Mouse (Mus musculus) midbrain, embryonic 16.5 days (tissue): ENCODE measurements around the gene Cgrrf1. TPM values are rescaled to one million over a fixed set of nuclear protein-coding genes. Genes with fewer than 3 reads are reported as not detected.

Experiments
- ATAC-seq: fragments of 200-750 bp; cut with Nextera tagmentation; 2 replicates; pipeline ENCODE4 v1.8.0; 2017; ENCODE audit warnings: moderate TSS enrichment
- H3K27ac ChIP-seq: fragments of 300-500 bp; sonication (generic); 2 replicates; pipeline ENCODE4 v1.5.1; 2014; ENCODE audit warnings: mild to moderate bottlenecking, low read length, mixed read lengths
- H3K27me3 ChIP-seq: fragments of 300-500 bp; sonication (generic); 2 replicates; pipeline ENCODE4 v1.6.1; 2014; ENCODE audit warnings: low read depth, low read length, mixed read lengths; ENCODE audit not compliant: control insufficient read depth, insufficient read depth
- H3K36me3 ChIP-seq: fragments of 300-500 bp; sonication (generic); 2 replicates; pipeline ENCODE4 v1.6.1; 2014; ENCODE audit warnings: mild to moderate bottlenecking, low read length, moderate library complexity, mixed read lengths; ENCODE audit not compliant: control insufficient read depth, insufficient read depth
- H3K4me1 ChIP-seq: fragments of 300-500 bp; sonication (generic); 2 replicates; pipeline ENCODE4 v1.6.1; 2014; ENCODE audit warnings: mild to moderate bottlenecking, low read length, mixed read lengths; ENCODE audit not compliant: control insufficient read depth, insufficient read depth
- H3K4me2 ChIP-seq: fragments of 300-500 bp; sonication (generic); 2 replicates; pipeline ENCODE4 v1.6.1; 2014; ENCODE audit warnings: mild to moderate bottlenecking, low read length, mixed read lengths
- H3K4me3 ChIP-seq: fragments of 300-500 bp; sonication (generic); 2 replicates; pipeline ENCODE4 v1.5.1; 2014; ENCODE audit warnings: low read depth, mild to moderate bottlenecking, low read length, moderate library complexity, mixed read lengths
- H3K9ac ChIP-seq: fragments of 300-500 bp; sonication (generic); 2 replicates; pipeline ENCODE4 v1.6.1; 2014; ENCODE audit warnings: low read depth, low read length, mixed read lengths
- H3K9me3 ChIP-seq: fragments of 300-500 bp; sonication (generic); replicated peaks from 2 replicates; pipeline ENCODE4 v1.6.1; 2014; ENCODE audit warnings: mild to moderate bottlenecking, low read length, mixed read lengths; ENCODE audit not compliant: control insufficient read depth, poor library complexity, severe bottlenecking
- WGBS: fragments of 180-500 bp; shearing (Covaris S2); extraction: QIAGEN DNeasy Blood & Tissue Kit; methylation state at CpG from one replicate; pipeline ENCODE4 v1.1.7; 2014; 5-methylcytosine and 5-hydroxymethylcytosine counted together
- polyA plus RNA-seq: library from polyadenylated mRNA; unstranded; fragments of >200 nt; fragmentation: Nextera tagmentation; extraction: Ambion mirVana; gene quantifications from 2 replicates; pipeline ENCODE4 v1.2.1, GENCODE M21; 2015

Cgrrf1 gene
- polyA plus RNA-seq, 1 experiment from 2014 or later = 19.1 TPM

DNA sequence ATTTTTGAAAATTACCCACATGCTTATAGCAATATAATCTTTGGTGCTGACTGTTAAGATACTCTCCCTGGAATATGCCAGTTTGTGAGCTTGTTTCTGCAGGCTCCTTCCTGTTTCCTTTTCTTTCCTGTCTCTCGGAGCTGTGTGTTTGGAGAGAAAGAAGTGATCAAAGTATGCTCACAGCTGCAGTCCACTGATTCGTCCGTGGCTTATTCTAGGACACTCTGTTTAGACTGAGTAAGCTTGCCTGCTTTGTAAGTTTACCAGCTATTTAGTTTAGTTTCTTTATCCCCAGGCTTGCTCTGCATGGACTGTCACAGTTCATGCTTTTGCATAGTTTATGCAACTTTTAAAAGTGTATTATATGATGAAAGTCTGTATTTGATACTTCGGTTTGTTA is 7.4 kb downstream of the Cgrrf1 start:
- no peak overlapping the region for H3K27ac ChIP-seq
- ATAC-seq = no peak
- no peak overlapping the region for H3K9ac ChIP-seq
- no peaks in the 10 kb centered on the region for H3K9me3 ChIP-seq
- no peak overlapping the region for H3K4me2 ChIP-seq
- H3K36me3 ChIP-seq = peaks cover 6% of the 10 kb centered on the region; the same call in 1 of the 2 replicates
- no peak overlapping the region for H3K4me3 ChIP-seq
- H3K27me3 ChIP-seq = no peaks in the 10 kb centered on the region
- 70% methylated on average over 4 of the region's 4 CpGs for WGBS
- no peaks in the 10 kb centered on the region for H3K4me1 ChIP-seq

DNA sequence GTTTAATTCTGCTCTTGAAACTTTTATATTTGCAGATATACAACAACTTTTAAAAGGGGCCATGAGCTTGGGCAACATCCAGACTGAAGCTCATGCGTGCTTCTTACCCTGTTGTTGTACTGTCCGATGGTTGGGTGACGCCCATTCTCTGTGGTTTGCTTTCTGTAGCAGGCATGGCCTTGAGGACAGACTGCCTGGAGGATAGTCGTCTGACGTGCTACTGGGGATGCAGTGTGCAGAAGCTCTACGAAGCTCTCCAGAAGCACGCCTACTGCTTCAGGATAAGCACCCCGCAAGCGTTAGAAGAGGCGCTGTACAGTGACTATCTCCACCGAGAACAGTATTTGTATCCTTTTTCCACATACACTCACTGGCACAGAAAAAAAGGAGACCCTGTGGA is 13.8 kb downstream of the Cgrrf1 start:
- Histone ChIP-seq H3K9me3 (no peaks in the 10 kb centered on the region), H3K27ac (no peak overlapping the region), H3K4me3 (no peak overlapping the region), H3K36me3 (peaks cover 4% of the 10 kb centered on the region; the same call in 1 of the 2 replicates), H3K9ac (no peak overlapping the region), H3K4me2 (no peak overlapping the region), H3K27me3 (no peaks in the 10 kb centered on the region), H3K4me1 (no peaks in the 10 kb centered on the region)
- no peak for ATAC-seq
- WGBS = 97% methylated on average over 11 of the region's 11 CpGs

DNA sequence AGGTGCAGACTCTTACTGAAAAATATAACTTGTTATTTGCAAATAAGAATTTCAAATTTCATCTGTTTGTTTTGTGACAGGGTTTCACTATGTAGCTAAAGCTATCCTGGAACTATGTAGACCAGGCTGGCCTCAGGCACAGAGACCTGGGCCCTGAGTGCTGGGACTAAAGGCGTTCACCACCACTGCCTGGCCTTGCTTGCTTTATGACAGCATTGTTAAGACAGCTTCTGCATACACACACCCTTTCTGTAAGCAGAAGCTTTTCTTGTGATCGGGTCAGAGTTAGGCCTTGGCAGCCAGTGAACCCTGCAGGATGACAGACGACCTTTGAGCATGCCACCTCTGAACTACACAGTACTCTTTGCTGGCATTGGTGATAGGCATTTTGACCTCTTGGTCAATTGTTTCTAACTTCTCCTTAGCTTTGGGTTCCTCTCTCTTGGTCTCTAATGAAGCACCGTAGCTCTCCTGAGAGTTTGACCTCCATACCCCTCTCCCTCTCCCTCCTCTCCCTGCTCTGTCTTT is 16.2 kb downstream of the Cgrrf1 start:
- Histone ChIP-seq H3K36me3 (no peaks in the 10 kb centered on the region), H3K9ac (no peak overlapping the region), H3K9me3 (no peaks in the 10 kb centered on the region), H3K4me1 (no peaks in the 10 kb centered on the region), H3K27me3 (no peaks in the 10 kb centered on the region), H3K4me3 (no peak overlapping the region), H3K4me2 (no peak overlapping the region), H3K27ac (no peak overlapping the region)
- 86% methylated on average over 4 of the region's 4 CpGs for WGBS
- no peak for ATAC-seq

DNA sequence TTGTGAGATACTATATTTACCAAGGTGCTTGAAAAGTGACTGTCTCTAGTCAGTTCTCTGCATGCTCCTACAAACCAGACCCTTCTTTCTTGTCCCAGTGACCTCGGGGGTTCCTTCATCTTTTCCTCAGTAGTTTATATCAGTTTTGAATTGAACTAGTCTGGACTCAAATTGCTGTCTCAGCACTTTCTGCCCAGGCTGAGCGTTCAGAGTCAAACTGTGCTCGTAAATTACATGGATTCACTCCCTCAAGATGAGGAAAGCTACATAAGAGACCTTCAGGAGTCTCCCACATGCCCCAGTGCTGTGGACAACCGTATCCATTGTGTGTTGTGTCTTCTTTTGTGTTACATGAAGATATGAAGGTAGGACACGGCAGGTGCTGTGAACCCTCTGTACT is 16.8 kb downstream of the Cgrrf1 start:
- Histone ChIP-seq H3K4me2 (no peak overlapping the region), H3K27me3 (no peaks in the 10 kb centered on the region), H3K4me1 (no peaks in the 10 kb centered on the region), H3K27ac (no peak overlapping the region), H3K4me3 (no peak overlapping the region), H3K9me3 (no peaks in the 10 kb centered on the region), H3K36me3 (no peaks in the 10 kb centered on the region), H3K9ac (no peak overlapping the region)
- WGBS = 88% methylated on average over 5 of the region's 5 CpGs
- no peak for ATAC-seq

DNA sequence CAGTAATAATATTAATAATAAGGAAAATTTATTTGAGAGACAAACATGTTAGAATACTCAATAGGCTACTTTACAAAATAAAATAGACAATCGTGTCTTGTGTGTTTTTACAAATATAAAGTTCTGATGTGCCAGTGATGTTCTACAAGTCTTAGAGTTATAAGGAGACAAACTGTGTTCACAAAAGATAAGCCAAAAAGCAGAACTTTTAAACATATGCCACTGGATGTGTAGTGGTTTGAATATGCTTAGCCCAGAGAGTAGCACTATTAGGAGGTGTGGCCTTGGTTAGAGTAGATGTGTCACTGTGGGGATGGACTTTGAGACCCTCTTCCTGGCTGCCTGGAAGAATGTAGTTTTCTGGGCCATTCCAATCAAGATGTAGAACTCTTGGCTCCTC is 17.8 kb downstream of the Cgrrf1 start:
- whole genome bisulfite sequencing = 90% methylated on average over 1 of the region's 1 CpGs
- Histone ChIP-seq H3K36me3 (no peaks in the 10 kb centered on the region), H3K4me2 (no peak overlapping the region), H3K4me3 (no peak overlapping the region), H3K27me3 (no peaks in the 10 kb centered on the region), H3K27ac (no peak overlapping the region), H3K4me1 (no peaks in the 10 kb centered on the region), H3K9ac (no peak overlapping the region), H3K9me3 (no peaks in the 10 kb centered on the region)
- no peak for ATAC-seq

DNA sequence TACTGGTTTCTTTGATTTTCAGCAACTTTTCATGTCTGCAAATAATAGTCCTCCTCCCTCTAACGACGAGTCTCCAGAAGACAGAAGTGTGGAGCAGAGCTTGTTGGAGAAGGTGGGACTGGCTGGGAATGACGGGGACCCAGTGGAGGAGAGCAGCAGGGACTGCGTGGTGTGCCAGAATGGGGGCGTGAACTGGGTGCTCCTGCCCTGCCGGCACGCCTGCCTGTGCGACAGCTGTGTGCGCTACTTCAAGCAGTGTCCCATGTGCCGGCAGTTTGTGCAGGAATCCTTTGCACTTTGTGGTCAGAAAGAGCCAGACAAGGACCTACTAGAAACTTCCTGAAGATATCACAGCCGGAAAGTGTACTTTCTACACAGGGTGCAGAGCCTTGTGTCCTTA is 21.8 kb downstream of the Cgrrf1 start:
- WGBS = 88% methylated on average over 11 of the region's 11 CpGs
- ATAC-seq = no peak
- H3K9ac ChIP-seq = no peak overlapping the region
- H3K4me2 ChIP-seq = no peak overlapping the region
- no peaks in the 10 kb centered on the region for H3K9me3 ChIP-seq
- no peaks in the 10 kb centered on the region for H3K36me3 ChIP-seq
- H3K4me3 ChIP-seq = no peak overlapping the region
- H3K27ac ChIP-seq = no peak overlapping the region
- H3K4me1 ChIP-seq = no peaks in the 10 kb centered on the region
- no peaks in the 10 kb centered on the region for H3K27me3 ChIP-seq

DNA sequence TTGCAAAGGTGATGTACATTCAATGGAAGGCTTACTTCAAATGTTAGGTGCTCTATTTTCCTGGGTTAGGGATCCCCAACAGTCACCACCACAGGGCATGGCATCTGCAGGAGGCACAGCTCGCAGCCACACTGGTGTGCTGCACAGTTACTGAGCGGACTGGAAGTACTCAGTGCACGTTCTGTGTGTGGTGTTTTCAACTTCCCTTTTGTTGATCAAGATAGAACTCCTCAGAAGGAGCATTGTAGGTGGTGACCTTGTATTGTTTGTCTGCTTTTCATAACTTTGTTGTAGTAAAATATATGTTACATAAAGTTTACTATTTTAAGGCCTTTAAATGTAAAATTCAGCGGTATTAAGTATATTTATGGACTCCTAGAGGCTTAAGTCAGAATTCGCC is 31.0 kb downstream of the Cgrrf1 start:
- no peak for ATAC-seq
- no peaks in the 10 kb centered on the region for H3K36me3 ChIP-seq
- no peak overlapping the region for H3K4me3 ChIP-seq
- WGBS = 95% methylated on average over 5 of the region's 5 CpGs
- no peak overlapping the region for H3K4me2 ChIP-seq
- H3K27me3 ChIP-seq = no peaks in the 10 kb centered on the region
- no peaks in the 10 kb centered on the region for H3K4me1 ChIP-seq
- no peaks in the 10 kb centered on the region for H3K9me3 ChIP-seq
- H3K9ac ChIP-seq = no peak overlapping the region
- H3K27ac ChIP-seq = no peak overlapping the region

DNA sequence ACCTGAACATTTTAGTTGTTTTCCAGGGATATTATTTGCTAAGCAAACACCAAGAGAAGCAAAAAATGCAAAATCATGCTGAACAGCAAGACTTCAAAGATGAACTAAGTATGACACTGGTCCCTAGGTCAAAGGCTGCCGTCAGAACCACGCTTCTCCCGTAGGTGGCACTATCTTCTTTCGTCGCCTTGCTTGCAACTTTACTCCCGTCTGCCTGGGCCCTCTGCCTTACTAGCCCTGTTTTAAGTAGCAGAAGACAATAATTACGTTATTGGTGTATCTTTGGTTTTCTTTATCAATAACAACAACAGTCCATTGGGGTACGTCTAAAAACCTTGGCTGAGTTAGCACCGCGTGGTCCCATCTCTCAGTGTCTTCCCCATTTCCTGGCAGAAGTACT is 49.0 kb downstream of the Cgrrf1 start:
- Histone ChIP-seq H3K4me2 (no peak overlapping the region), H3K27ac (no peak overlapping the region), H3K36me3 (no peaks in the 10 kb centered on the region), H3K9me3 (no peaks in the 10 kb centered on the region), H3K4me1 (peaks cover 18% of the 10 kb centered on the region), H3K4me3 (no peak overlapping the region), H3K9ac (no peak overlapping the region), H3K27me3 (no peaks in the 10 kb centered on the region; the same call in 1 of the 2 replicates)
- 6% methylated on average over 10 of the region's 10 CpGs for WGBS
- ATAC-seq = no peak

DNA sequence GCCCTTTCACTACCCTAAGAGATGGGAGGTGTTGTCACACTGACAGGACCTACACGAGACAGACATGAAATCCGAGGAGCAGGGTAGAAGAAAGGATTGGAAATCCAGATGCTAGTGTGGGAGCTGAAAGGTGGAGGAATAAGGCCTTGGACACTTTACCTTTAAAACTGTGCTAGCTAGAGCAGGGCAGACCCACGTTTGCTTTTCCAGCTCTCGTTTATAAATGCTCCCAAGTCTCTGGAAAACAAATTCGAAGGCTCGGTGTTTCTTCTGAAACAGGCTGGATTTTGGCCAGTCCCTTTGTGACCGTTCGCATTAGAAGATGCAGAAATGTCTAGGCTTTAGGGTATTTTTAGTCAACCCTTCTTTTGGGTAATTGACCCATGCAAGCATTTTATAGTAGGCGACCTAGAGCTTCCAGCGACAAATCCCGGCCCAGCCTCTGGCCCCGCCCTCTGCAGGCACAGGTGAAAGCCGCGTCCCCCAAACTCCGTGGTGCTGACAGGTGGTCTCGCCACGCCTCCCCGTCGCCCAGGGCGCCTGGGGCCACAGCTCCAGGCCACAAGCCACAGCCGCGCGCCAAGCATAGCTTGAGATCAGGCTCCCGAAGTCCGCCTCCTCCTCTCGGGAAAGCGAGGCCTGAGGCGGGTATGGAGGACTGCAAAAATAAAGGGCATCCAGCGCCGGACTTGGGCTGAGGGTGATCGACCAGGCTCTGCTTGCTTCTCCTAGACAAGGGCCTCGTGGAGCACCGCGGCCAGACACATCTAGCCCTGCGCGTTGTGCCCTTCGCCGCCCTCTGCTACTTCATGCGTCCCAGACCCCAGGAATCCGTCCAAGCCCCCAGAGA is 49.9 kb downstream of the Cgrrf1 start:
- no peaks in the 10 kb centered on the region; the same call in 1 of the 2 replicates for H3K27me3 ChIP-seq
- peak; percentile 4 for ATAC-seq
- no peak overlapping the region for H3K27ac ChIP-seq
- H3K36me3 ChIP-seq = no peaks in the 10 kb centered on the region
- H3K9me3 ChIP-seq = no peaks in the 10 kb centered on the region
- peak overlapping the region; percentile 69 for H3K9ac ChIP-seq
- peak overlapping the region; percentile 50 for H3K4me3 ChIP-seq
- H3K4me1 ChIP-seq = peaks cover 22% of the 10 kb centered on the region
- peak overlapping the region; percentile 98 for H3K4me2 ChIP-seq
- WGBS = 5% methylated on average over 40 of the region's 40 CpGs
